Mouse (Mus musculus) frontal cortex, adult 2 months (tissue): ENCODE measurements around the gene Inka2. TPM values are rescaled to one million over a fixed set of nuclear protein-coding genes. Genes with fewer than 3 reads are reported as not detected.

ENCODE experiments used
- polyA plus RNA-seq: library from polyadenylated mRNA; depleted of rRNA; stranded (reverse); fragments of >200 nt; gene quantifications from 2 replicates; pipeline ENCODE4 v1.2.3, GENCODE M21; 2012; rRNA removed

Gene Inka2
- polyA plus RNA-seq, 1 experiment = 52.9 TPM

Other genes with a start within 250 kb of the Inka2 start
- gene Ddx20, start 17.0 kb upstream of the Inka2 start, polyA plus RNA-seq = 10.3 and 10.8 TPM in 2 replicates
- 55.6 and 59.0 TPM in 2 replicates for gene Rap1a, start 96.7 kb downstream of the Inka2 start, polyA plus RNA-seq
- gene Adora3, start 166.3 kb downstream of the Inka2 start, polyA plus RNA-seq = 1.2 and 1.5 TPM in 2 replicates
- gene Tmigd3, start 166.3 kb downstream of the Inka2 start, polyA plus RNA-seq = 0.20 TPM in 1 of 2 replicates, not detected in the other
- gene I830077J02Rik, start 228.1 kb downstream of the Inka2 start, polyA plus RNA-seq = 1.4 and 1.8 TPM in 2 replicates